In the genomic region with DNA sequence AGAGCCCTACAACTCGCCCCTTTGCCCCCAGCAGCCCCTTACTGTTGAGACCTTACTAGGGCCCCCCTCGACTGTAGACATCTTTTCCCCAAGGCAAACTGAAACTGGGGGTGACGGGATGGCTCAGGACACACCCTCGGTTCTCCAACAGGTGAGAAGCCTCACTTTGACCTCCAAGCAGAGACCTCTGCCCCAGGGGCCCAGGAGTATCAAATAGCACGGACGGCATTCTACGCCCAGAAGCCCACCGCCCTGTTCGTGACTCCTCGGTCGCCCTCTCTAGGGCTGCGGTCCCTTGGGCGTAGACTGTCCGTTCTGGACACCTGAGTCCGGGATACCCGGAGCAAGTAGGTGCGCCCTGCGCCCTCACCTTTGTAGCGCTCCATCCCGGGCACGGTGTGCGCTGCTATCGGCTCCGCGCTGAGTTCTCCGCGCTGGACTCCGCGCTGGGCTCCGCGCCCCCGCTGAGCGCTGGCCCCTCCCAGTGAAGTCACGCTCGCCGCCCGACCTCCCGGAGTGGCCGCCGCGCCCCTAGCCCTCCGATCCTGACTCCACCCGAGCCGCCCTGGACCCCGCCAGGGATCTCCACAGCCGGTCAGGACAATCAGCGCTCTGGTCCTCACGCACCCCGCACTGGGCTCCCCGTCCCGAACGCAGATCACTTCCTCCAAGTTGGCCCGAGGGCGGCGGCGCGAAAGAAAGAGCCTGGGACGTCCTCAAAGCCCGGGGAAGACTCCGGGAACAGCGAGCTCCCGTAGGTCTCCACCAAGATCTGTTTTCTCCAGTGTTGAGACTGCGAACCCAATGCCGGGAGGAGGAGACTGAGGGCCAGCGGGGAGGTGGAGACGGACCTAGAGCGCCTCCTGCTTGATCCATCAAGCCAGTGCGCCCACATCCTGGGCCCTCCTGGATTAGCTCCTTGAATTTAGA, we compare ENCODE assay signal across 7 mouse cellular contexts. TPM values are rescaled to one million over a fixed set of nuclear protein-coding genes. Genes with fewer than 3 reads are reported as not detected.
DNase-seq lines count a peak whose midpoint lies in the region; ATAC-seq and TF ChIP-seq lines count a peak whose summit lies in the region.

A gene (minus strand): TSS at position 448 of the 930 bp plus-strand sequence.

- peak within 1 kb of the TSS; percentile 76 for H3K27ac ChIP-seq in forebrain, embryonic 10.5 days
- H3K27ac ChIP-seq in heart, postnatal 0 days (ENCODE audit: low read depth), result no peak within 1 kb of the TSS
- peak within 1 kb of the TSS; percentile 36; the same call in 1 of the 2 replicates for H3K27ac ChIP-seq in lung, embryonic 16.5 days (ENCODE audit: low read length)

- H3K4me2 ChIP-seq in heart, postnatal 0 days (ENCODE audit: low read depth, low read length), result peak within 1 kb of the TSS; percentile 82
- H3K4me2 ChIP-seq in lung, embryonic 16.5 days (ENCODE audit: low read depth, low read length), result peak within 1 kb of the TSS; percentile 97

- H3K27me3 ChIP-seq in forebrain, embryonic 10.5 days (ENCODE audit: poor library complexity, severe bottlenecking), result peaks cover 60% of the 10 kb centered on the region
- H3K27me3 ChIP-seq in heart, postnatal 0 days (ENCODE audit: control insufficient read depth, insufficient read depth, low read length), result peaks cover 26% of the 10 kb centered on the region
- peaks cover 3% of the 10 kb centered on the region; the same call in 1 of the 2 replicates for H3K27me3 ChIP-seq in lung, embryonic 16.5 days (ENCODE audit: control insufficient read depth, insufficient read depth, low read depth, low read length)

- H3K4me3 ChIP-seq in forebrain, embryonic 10.5 days, result peak within 1 kb of the TSS; percentile 64
- H3K4me3 ChIP-seq in heart, postnatal 0 days (ENCODE audit: low read depth, low read length), result peak within 1 kb of the TSS; percentile 58
- H3K4me3 ChIP-seq in lung, embryonic 16.5 days (ENCODE audit: low read length), result peak within 1 kb of the TSS; percentile 72

- TF ChIP-seq CTCF in heart, postnatal 0 days (IDR thresholded peaks at IDR 0.05; ENCODE audit: low read depth), result peak; percentile 46

- ATAC-seq in heart, postnatal 0 days (ENCODE audit: insufficient read depth, low read depth), result peak; percentile 56
- peak; percentile 78 for ATAC-seq in lung, embryonic 16.5 days (ENCODE audit: low read depth)

- H3K36me3 ChIP-seq in forebrain, embryonic 10.5 days (replicated peaks), result no peaks in the 10 kb centered on the region
- H3K36me3 ChIP-seq in heart, postnatal 0 days (replicated peaks; ENCODE audit: control insufficient read depth, insufficient read depth, low read length), result no peaks in the 10 kb centered on the region
- H3K36me3 ChIP-seq in lung, embryonic 16.5 days (ENCODE audit: control insufficient read depth, insufficient read depth, low read length), result no peaks in the 10 kb centered on the region

- no peak for TF ChIP-seq EP300 in heart, postnatal 0 days (IDR thresholded peaks at IDR 0.05; ENCODE audit: low read depth)

- peaks cover 54% of the 10 kb centered on the region for H3K4me1 ChIP-seq in forebrain, embryonic 10.5 days
- peaks cover 9% of the 10 kb centered on the region for H3K4me1 ChIP-seq in heart, postnatal 0 days (ENCODE audit: control insufficient read depth, insufficient read depth)
- H3K4me1 ChIP-seq in lung, embryonic 16.5 days (replicated peaks; ENCODE audit: control insufficient read depth, insufficient read depth, low read length), result peaks cover 25% of the 10 kb centered on the region

- peak; percentile 77 for DNase-seq in Muller cell, postnatal 12 days (ENCODE audit: inconsistent ontology term)
- peak; percentile 81 to 86 for DNase-seq in adrenal gland, postnatal 36 days
- peak; percentile 30 for DNase-seq in forebrain, embryonic 10.5 days (ENCODE audit: extremely low spot score, low spot score)
- DNase-seq in heart, postnatal 0 days (ENCODE audit: low spot score), result peak; percentile 37
- peak; percentile 86 to 89 for DNase-seq in kidney, postnatal 25 days
- DNase-seq in skeletal muscle tissue, adult 2 months (ENCODE audit: low read depth, low spot score), result peak; percentile 42

- H3K9me3 ChIP-seq in forebrain, embryonic 10.5 days, result no peaks in the 10 kb centered on the region
- no peaks in the 10 kb centered on the region for H3K9me3 ChIP-seq in heart, postnatal 0 days (replicated peaks; ENCODE audit: control insufficient read depth, low read length)
- no peaks in the 10 kb centered on the region for H3K9me3 ChIP-seq in lung, embryonic 16.5 days (ENCODE audit: control insufficient read depth, low read length)

- 2% methylated on average over 68 of the region's 68 CpGs for WGBS in forebrain, embryonic 10.5 days
- 3% methylated on average over 66 of the region's 68 CpGs for WGBS in heart, postnatal 0 days
- under 1% methylated on average over 67 of the region's 68 CpGs for WGBS in lung, embryonic 16.5 days

- peak within 1 kb of the TSS; percentile 55 for H3K9ac ChIP-seq in heart, postnatal 0 days (replicated peaks; ENCODE audit: low read depth, low read length)
- peak within 1 kb of the TSS; percentile 72 for H3K9ac ChIP-seq in lung, embryonic 16.5 days (ENCODE audit: low read length)

RNA-seq across cellular contexts. Expression of the gene that starts here (rescaled TPM):
- total RNA-seq in adrenal gland, postnatal 36 days (2021), result 10 to 100 TPM; 12.2 to 27.4 TPM
- polyA plus RNA-seq in forebrain, embryonic 10.5 days (2016; fragmentation: Nextera tagmentation; extraction: Ambion mirVana), result 1.2 and 1.5 TPM in 2 replicates
- total RNA-seq in heart, postnatal 0 days (2014; rRNA removed; ENCODE audit: low replicate concordance), result 2.3 and 3.6 TPM in 2 replicates
- 2.5 and 2.7 TPM in 2 replicates for polyA plus RNA-seq in heart, postnatal 0 days (2015; fragmentation: Nextera tagmentation; extraction: Ambion mirVana)
- 29.0 and 31.3 TPM in 2 replicates for polyA plus RNA-seq in lung, embryonic 16.5 days (2015; fragmentation: Nextera tagmentation; extraction: Ambion mirVana)

Comparison
In these comparisons a context has a peak if more than half of its experiments do, and no peak if none do; other contexts are left out.
1. DNase-seq: peak in every context shown above with its lines; median percentile 88 in kidney, postnatal 25 days; 84 in adrenal gland, postnatal 36 days; 77 in Muller cell, postnatal 12 days; 42 in skeletal muscle tissue, adult 2 months; 37 in heart, postnatal 0 days; 30 in forebrain, embryonic 10.5 days.